Mouse (Mus musculus) megakaryocyte progenitor cell, adult 5-6 weeks (primary cell): Measurements from ENCODE around the gene Rcn1. TPM values are rescaled to one million over a fixed set of nuclear protein-coding genes. Genes with fewer than 3 reads are reported as not detected.

Experiments used
- ATAC-seq: replicated peaks from 2 replicates; pipeline ENCODE4 v1.8.0; 2016; ENCODE audit warnings: mild to moderate bottlenecking, moderate TSS enrichment, inconsistent platforms; ENCODE audit not compliant: poor library complexity
- total RNA-seq, 2 experiments: library from RNA; stranded (forward) in 1 of 2; stranded (reverse) in 1 of 2; fragments of 157-497, 149-512 nt in 1 of 2; fragments of 200-1000 nt in 1 of 2; gene quantifications; 2 replicates each; pipeline versions ENCODE4 v1.2.3 to v1.2.4; 2015 to 2017

Rcn1 gene
- 18.1 and 22.9 TPM in 2 replicates for total RNA-seq (2015)
- 41.0 and 49.9 TPM in 2 replicates for total RNA-seq (2017)

DNA sequence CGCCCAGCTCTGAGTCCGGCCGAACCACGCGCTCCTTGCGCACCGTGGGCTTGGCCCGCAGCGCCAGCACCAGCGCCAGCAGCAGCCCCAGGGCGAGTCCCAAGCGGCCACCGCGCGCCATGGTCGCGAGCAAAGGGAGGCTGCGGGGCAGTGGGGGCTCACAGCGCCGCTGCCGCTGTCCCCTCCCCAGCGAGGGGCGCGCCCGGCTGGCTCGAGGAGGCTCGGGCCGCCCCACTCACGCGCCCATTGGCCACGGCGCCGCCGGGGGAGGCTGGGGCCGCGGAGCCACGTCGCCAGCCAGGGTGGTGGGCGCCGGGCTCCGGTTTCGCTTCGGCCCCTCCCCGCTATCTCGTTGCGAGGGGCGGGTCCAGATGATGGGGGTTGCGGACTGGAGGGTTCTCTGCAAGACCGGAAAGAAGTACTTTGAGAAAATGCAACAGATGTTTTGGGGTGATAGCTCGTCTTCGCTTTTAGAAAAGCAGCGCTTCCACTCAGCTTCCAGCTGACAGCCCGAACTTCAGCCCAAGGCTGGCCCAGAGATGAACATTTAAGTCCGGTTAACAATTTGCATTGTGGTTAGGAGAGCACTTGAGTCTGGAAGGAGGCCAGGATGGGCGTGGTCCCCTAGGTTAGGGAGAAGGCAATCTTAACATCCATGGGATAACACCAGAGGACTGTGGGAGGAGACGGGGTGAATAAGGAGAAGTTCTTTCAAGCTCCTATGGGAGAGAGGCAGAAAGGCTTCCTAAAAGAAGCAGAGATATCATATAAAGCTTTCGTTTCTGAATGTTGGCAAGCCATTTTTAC is at the start of gene Rcn1:
Rcn1 (minus strand) TSS at position 235 of the 807 bp plus-strand sequence.
- peak; percentile 72 for ATAC-seq

DNA sequence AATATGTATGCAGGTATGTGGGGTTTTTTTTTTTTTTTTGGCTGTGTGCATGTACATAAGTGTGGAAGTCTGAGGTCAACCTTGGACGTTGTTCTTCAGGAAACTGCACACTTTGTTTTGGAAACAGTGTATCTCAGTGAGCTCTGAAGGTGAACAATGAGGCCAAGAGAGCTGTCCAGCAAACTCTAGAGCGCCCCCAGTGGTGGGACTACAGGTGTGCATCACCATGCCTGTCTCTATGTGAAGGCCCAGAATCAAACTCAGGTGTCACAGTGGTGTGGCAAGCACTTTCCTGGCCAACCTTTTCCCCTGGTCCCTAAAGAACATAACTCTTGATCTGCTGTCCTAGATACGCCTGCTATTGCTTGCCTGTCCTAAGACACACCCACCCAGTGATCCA is 45.0 kb upstream of the Rcn1 start:
- ATAC-seq, result peak; percentile 85

DNA sequence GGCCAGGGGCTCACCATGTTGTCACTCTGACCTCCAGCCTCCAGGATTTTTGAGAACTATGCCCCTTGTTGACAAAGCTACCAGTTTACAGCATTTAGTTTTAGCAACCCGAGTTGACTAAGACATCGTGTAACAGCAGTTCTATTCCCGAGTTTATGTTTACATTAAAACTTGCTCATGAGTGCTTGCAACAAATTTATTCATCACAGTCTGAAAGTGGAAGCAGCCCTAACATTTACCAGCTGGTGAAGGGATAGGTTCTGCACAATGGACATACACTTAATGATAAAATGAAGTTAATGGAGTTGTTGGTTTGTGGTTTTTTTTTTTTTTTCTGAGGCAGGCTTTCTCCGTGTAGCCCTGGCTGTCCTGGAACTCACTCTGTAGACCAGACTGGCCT is 39.9 kb upstream of the Rcn1 start:
- ATAC-seq, result no peak

DNA sequence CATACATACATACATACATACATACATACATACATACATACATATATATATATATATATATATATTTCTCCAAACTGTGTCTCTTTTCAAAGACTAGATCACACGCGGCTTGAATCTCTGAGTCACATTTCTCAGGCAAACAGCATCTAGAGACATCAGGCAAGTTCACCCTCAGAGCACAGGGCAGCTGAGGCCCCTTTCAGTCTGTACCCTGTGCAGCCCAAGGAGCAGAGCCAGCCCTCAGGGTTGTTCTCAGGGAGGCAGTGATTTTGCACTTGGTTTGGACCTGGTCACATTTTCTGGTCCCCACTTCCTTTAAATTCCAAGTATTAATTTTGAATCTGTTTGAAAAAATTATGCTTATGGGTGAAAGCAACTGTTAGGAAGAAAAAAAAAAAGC is 39.4 kb upstream of the Rcn1 start:
- ATAC-seq, result no peak

DNA sequence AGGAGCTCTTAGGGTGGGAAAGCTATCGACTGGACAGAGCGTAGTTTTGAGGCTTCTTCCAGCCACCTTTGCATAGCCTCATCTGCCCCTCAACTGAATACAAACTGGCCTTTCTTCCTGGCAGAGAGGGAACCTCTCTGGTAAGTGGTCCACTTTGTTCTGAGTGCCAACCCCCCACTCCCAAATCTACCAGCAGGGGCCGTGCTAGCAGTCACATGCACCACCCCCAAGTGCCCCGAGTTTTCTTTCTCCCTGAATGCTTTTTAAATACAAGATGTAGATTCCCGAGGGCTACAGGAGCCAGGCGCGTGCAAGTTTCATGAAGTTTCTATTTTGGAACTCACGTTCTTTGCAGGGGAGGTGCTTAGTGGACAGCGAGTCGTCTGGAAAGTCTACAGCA is 33.8 kb upstream of the Rcn1 start:
- no peak for ATAC-seq

DNA sequence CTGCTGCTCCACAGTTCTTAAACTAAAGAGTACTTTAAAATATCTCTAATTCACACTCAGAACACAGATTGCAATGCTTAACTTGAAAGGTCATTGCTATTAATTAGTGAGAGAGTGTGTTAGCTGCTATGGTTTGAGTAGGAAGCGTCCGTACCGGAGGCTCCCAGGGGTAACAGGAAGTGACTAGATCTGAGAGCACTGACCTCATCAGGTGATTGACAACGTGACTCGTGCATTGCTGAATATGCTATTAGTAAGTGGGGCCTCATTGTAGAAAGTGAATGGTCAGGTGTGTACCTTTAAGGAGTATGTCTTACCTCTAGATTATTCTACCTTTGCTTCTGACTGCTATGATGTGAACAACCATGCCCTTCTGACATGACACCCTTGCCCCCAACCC is 31.3 kb upstream of the Rcn1 start:
- ATAC-seq, result peak; percentile 61

DNA sequence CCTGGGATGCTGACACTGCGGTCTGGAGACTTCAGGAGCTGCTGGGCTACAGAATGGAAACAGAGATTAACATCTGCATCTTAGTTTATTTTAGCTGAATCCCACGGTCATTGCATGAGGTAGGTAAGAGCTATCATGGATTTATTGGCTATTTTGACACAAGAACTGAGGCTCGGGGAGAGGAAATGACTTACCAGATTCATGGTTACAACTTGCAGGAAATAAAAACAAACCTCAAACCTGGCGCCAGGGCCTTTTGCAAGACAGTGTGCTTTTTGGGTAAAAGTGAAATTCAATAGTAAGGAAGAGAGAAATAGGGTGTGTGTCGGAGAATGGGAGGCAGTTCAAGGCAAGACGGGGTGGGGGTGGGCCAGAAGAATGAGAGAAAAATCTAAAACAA is 30.8 kb upstream of the Rcn1 start:
- peak; percentile 30 for ATAC-seq

DNA sequence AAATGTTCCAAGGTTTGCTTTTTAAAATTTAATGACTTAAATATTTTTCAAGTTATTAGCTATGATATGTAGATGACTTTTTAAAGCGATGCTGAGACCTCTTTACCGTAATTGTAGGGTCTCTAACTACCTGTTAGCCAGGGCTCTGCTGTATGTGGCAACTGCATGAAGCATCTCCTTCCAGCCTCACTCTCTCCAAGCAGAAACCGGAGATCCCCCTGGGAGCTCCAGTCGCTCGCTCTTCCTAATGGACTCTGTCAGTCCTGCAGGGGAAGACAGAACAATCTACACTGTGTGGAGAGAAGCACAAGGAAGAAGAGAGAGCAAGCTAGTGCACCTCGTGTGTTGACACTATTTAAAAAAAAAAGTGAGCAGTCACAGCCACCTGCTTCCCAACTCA is 29.3 kb upstream of the Rcn1 start:
- no peak for ATAC-seq

DNA sequence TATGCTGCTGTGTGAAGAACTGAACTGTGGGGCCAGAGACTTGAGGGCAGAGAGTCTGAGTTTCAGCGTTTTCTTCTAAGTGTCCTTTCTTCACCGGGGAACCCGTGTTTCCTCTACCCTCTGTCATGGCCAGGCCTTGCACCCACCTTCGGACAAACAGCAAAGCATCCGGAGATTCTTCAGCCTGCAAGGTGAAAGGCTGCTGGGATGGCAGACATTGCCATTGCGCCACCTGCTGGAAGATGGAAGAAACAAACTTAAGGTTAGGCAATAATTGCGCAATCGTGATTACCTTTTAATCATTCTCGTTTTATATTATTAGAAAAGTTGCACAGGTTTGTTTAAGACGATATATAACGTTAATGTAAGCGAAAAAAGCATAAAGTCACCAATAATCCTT is 28.9 kb upstream of the Rcn1 start:
- peak; percentile 85 for ATAC-seq

DNA sequence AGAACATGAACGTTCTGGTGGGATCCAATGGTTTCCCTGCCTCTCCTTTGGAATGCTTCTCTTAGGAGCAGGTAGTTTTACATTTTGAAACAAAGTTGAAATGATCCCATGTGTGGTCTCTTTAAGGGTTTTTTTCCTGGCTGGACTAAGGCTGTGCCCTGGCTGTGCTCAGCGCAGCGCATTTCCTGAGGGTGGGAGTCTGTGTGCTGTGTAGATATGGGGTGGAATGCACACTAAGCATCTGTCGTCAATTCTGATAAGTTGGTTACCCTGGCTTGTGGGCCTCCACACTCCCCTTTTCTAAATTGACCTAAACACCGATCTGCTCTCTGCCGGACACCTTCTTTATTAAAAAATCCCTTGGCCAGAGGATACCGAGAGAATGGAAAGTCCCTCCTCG is 28.3 kb upstream of the Rcn1 start:
- no peak for ATAC-seq

DNA sequence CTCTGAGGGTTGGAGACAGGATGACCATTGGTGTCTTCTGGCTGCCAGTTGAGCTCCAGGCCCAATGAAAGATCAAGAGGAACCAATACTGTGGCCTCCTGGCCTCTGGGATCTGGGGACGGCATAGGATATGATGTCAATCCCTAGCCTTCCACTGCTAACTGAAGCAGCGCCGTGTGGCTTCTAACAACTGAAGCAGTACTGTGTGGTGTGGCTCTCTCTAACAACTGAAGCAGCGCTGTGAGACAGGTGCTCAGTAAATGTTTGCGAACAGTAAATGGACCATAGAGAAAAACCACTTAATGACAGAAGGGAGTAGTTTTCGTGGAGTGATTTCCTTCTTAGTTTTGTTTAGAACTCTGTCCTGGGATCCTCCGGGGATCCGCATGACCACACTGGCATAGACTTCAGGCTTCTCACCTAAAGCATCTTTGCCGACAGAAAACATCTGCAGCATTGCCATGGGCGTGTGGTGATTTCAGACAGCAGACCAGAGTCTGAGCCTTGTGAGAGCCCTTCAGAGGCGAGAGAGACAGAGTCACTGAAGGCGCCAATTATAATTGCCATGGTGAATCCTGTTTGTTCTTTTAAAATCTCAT is 19.6 kb upstream of the Rcn1 start:
- ATAC-seq, result no peak

DNA sequence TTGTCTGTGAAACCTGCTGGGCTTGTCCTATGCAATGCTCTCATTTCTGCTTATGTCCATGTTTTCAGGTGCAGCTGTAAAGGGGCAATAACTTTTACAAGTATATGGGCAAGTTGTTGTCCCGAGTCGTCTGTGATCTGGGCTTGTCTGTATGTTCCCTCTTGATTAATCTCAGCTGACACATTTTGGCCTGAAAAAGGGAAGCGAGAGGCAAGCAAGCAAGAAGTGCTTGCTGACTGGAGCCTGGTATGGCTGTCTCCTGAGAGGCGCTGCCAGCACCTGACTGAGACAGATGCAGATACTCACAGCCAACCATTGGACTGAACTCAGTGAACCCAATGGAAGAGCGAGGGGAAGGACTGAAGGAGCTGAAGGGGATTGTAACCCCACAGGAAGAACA is 18.5 kb upstream of the Rcn1 start:
- peak; percentile 58 for ATAC-seq

DNA sequence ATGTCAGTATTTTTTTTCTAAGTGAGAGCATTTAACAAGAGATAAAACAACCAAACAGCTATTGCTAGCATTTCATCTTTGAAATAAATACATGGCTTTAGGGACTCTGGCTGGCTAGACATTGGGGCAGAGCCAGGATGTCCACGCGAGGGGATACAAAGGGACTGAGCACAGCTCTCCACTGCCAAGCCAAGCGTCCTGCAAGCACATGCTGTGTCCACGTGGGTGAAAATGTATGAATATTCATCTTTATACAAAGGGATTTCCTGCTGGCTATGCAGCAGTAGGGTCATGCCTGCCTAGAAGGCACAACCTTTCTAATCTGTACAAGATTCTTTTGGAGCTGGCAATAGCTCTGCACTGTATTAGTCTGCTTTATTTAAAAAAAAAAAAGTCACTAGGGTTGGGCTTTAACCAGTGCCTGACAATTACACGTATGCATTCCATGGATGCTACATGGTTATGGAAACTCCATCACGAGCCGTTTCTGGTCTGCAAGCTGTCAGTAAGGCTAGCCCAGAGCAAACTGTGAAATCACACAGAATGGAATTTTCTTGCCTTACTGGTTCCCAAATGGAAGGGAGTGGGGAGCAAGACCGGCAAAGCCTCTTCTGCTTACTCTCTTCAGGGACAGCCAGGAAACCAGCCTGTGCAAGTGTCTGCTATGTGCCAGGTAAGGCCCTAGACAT is 17.7 kb upstream of the Rcn1 start:
- ATAC-seq, result no peak

DNA sequence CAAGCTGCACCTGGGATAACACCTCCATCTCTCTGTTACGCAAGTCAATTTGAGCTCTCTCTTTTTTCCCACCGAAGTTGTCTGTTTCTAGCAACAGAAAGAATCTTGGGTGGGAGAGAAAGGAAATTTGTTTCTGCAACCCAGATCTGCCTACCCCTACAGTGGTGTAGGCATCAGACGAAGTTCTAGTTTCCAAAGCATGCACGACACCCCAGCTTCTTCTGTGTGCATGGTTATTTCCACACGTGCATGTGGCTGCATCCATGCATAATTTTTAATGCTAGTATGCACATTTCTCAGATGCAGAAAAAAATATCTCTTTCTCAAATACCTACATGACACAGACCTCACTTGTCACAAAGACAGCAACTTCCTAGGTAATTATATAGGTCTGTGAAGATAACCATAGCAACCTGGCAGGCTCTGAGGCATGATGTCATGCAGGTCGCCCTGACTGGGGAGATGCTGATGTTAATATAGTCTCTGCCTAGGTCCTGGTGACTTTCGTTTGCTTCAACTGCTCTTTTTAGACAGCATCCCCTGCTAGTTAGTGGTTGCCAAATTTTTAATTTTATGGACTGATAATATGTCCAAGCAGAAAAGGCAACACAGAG is 17.0 kb upstream of the Rcn1 start:
- no peak for ATAC-seq

DNA sequence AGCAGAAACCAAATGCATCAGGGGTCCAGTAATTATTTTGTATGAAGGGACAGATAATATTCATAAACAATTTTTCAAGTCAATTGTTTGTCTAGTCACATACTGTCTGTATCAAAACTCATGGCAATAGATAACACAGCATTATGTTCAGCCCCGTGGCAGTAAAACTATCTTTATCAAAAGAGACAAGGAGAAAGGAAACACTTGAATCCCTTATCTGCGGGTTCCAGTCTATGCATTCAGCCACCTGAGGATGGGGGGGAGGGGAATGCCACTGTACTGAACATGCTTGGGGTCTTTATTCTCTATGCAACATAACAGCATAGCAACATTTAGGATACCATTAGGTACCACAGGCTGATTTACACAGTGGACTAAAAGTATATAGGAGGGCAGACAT is 15.2 kb upstream of the Rcn1 start:
- ATAC-seq, result peak; percentile 44

DNA sequence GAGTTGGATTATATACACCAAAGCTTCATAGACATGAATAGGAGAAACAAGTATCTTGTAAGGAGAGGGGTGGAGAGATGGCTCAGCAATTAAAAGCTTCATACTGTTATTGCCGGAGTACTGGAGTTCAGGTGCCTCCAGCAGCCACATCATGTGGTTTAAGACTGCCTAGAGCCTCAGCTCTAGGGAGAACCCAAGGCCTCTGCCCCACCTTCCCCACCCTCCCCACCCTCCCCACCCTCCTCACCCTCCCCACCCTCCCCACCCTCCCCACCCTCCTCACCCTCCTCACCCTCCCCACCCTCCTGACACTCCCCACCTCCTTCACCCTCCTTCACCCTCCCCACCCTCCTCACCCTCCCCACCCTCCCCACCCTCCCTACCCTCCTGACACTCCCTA is 10.1 kb upstream of the Rcn1 start:
- no peak for ATAC-seq

DNA sequence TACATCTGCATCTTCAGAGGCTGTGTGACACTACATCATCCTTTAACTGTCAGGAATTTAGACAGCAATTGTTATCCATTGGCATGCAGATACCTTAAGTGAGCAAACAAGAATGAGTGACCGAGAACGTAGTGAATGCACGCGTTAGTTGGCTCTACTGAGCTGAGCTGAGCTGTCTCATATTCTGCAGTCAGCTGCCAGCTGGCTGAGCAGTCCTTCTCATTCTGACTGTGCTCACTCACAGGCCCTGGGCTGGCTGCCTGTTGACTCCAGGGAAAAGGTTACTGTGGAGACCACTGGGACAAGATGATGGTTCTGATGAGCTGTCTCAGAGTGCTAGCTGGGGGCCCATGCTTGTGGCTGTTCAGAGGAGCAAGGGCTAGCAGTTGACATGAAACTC is 9.4 kb upstream of the Rcn1 start:
- ATAC-seq, result no peak

DNA sequence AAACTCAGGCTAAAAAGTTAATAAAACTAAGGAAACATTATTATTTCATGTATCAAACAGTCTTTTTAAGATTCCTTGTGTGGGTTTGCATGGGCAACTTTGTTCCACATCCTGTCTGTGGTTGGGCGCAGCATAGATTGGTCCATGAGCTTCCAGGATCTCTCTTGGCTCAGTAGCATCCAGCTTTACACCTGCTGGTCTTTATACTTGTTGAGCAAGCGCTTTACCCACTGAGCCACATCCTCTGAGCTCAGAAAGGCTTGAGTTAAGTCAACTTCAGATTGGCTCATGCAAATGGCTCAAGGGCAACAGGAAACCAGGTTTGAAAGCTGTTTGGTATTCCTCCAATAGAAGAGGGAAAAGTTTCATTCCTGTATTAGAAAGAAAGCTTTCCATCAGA is 3.1 kb upstream of the Rcn1 start:
- ATAC-seq, result no peak

DNA sequence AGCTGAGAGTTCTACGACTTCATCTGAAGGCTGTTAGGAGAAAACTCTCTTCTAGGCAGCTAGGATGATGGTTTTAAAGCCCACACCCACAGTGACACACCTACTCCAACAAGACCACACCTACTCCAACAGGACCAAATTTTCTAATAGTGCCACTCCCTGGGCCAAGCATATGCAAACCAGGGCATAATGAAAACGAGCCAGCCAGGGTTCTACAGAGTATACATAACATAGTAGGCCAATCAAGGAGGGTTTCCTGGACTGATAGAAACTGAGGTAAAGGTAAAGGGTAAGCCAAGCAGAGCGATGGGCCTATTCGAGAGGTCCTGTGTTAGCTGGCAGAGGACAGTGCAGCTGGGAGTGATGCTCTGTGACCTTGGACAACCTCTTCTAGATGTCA is 1.4 kb upstream of the Rcn1 start:
- ATAC-seq, result no peak

DNA sequence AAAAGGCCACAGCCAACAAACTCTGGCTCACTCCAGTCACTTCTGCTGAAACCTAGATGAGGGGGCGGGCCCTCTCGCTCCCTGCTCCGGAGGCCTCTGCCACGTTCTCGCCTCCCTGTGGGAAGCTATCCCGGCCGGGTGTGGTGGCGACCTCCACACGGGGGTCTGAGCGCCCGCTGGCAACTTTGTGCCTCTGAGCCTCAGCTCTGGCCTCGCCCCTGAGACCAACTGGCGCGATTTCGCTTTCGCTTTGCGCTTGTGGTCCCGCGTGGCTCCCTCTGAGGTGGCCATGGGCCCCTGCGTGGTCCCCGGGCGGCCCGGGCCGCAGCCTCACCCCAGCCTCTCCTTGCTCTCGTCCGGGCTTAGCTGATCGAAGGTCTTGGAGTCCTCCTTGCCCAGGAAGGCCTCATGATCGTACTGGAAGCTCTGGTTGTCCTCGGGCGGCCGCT is 459 bp downstream of the Rcn1 start:
- peak; percentile 46 for ATAC-seq

DNA sequence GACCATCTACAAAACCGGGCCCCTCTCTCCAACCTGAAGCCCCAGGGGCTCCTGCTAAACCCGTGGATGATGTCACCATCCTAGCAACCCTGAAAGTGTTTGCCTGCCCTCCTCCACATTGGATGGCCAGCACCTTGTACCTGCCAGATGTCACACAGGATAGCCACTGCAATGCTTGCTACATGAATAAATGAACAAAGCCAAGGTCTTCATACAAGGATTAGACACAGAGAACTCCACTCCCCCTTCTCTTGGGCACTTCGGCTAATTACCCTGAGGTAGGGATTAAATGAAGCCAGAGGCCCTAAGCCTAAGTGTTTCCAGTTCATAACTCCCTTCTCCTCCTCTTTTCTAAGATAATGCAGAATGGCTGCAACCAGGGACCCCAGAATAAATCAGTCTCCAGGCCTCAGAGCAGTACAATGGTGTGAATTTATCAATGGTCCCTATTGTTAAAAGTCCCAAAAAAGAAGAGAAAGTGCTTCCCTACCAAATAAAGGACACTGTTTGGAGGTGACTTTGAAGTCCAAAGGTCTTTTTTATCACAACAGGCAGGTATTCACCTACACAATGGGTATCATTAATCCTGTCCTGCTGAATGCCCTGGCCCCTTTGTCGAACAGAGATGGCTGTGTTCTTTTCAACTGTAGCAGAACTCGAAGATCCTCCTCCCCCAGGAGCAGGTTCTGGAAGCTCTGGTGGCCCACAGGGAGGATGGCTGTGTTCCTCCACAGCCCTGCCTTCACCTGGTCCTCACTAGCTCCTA is 1.5 kb downstream of the Rcn1 start:
- ATAC-seq, result no peak
